Mouse (Mus musculus) midbrain, embryonic 14.5 days (tissue): Measurements from ENCODE around the gene Aamdc. TPM values are rescaled to one million over a fixed set of nuclear protein-coding genes. Genes with fewer than 3 reads are reported as not detected.

Source experiments
- ATAC-seq: fragments of 200-750 bp; cut with Nextera tagmentation; 2 replicates; pipeline ENCODE4 v1.8.0; 2017; ENCODE audit warnings: moderate number of reproducible peaks, moderate library complexity; ENCODE audit not compliant: low FRiP score, low TSS enrichment
- DNase-seq: peaks from one replicate; pipeline ENCODE4 v3.0.0-alpha.2; 2015
- H3K27ac ChIP-seq: fragments of 300-500 bp; sonication (generic); replicated peaks from 2 replicates; pipeline ENCODE4 v1.5.1; 2014; ENCODE audit warnings: mild to moderate bottlenecking, low read depth, low read length, moderate library complexity
- H3K27me3 ChIP-seq: fragments of 300-500 bp; sonication (generic); 2 replicates; pipeline ENCODE4 v1.6.1; 2014; ENCODE audit warnings: low read length, control low read depth, mixed read lengths; ENCODE audit not compliant: control insufficient read depth, insufficient read depth
- H3K36me3 ChIP-seq: fragments of 300-500 bp; sonication (generic); 2 replicates; pipeline ENCODE4 v1.6.1; 2014; ENCODE audit warnings: low read length, control low read depth; ENCODE audit not compliant: control insufficient read depth, insufficient read depth
- H3K4me1 ChIP-seq: fragments of 300-500 bp; sonication (generic); 2 replicates; pipeline ENCODE4 v1.6.1; 2014; ENCODE audit warnings: mild to moderate bottlenecking, antibody characterized with exemption, low read length, control low read depth; ENCODE audit not compliant: control insufficient read depth, insufficient read depth
- H3K4me2 ChIP-seq: fragments of 300-500 bp; sonication (generic); 2 replicates; pipeline ENCODE4 v1.6.1; 2014; ENCODE audit warnings: mild to moderate bottlenecking, low read length, moderate library complexity
- H3K4me3 ChIP-seq: fragments of 300-500 bp; sonication (generic); replicated peaks from 2 replicates; pipeline ENCODE4 v1.5.1; 2014; ENCODE audit warnings: low read depth, low read length
- H3K9ac ChIP-seq: fragments of 300-500 bp; sonication (generic); replicated peaks from 2 replicates; pipeline ENCODE4 v1.6.1; 2014; ENCODE audit warnings: mild to moderate bottlenecking, low read length, moderate library complexity
- H3K9me3 ChIP-seq: fragments of 300-500 bp; sonication (generic); 2 replicates; pipeline ENCODE4 v1.6.1; 2016; ENCODE audit warnings: low read length, control low read depth, mixed read lengths; ENCODE audit not compliant: control insufficient read depth
- WGBS: fragments of 180-500 bp; shearing (Covaris S2); extraction: QIAGEN DNeasy Blood & Tissue Kit; methylation state at CpG from one replicate; pipeline ENCODE4 v1.1.7; 2014; 5-methylcytosine and 5-hydroxymethylcytosine counted together
- polyA plus RNA-seq: library from polyadenylated mRNA; unstranded; fragments of >200 nt; fragmentation: Nextera tagmentation; extraction: Ambion mirVana; gene quantifications from 2 replicates; pipeline ENCODE4 v1.2.1, GENCODE M21; 2014

The Aamdc gene
- polyA plus RNA-seq, 1 experiment from 2014 or later, result 42.2 TPM

DNA sequence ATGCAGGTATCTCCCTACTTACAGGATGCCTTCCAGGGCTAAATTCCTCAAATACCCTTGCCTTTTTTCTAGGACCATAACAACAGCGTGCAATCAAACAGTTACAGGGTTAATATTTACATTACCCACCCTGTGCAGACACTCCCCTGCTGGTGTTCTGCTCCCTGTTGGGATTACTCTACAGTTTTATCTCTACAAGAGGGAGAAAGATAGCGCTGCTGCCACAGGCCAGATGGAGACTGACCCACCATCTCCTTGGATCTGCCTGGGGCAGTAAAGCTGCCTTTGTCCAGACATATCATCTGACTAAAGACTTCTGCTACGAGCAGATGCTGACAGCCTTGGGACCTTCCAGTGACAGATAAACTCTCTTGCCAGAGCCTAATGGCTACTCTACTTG, 11.2 kb upstream of the Aamdc start:
- H3K36me3 ChIP-seq, result no peaks in the 10 kb centered on the region
- H3K27ac ChIP-seq, result 0 out of 2 replicates have a peak overlapping the region, but pooled peaks have one; percentile 8
- peak; percentile 4 for DNase-seq
- H3K4me3 ChIP-seq, result no peak overlapping the region
- H3K9ac ChIP-seq, result no peak overlapping the region
- H3K27me3 ChIP-seq, result no peaks in the 10 kb centered on the region
- WGBS, result 40% methylated on average over 3 of the region's 3 CpGs
- peaks cover 4% of the 10 kb centered on the region; the same call in 1 of the 2 replicates for H3K4me1 ChIP-seq
- H3K4me2 ChIP-seq, result no peak overlapping the region
- no peak for ATAC-seq
- H3K9me3 ChIP-seq, result no peaks in the 10 kb centered on the region

GRCm38 (mm10) chr7:97588506-97588905, 9.2 kb upstream of the Aamdc start:
- Histone ChIP-seq H3K27me3 (no peaks in the 10 kb centered on the region), H3K4me2 (no peak overlapping the region), H3K4me3 (no peak overlapping the region), H3K9me3 (no peaks in the 10 kb centered on the region), H3K4me1 (peaks cover 4% of the 10 kb centered on the region; the same call in 1 of the 2 replicates), H3K36me3 (no peaks in the 10 kb centered on the region), H3K9ac (no peak overlapping the region), H3K27ac (no peak overlapping the region)
- ATAC-seq, result no peak
- WGBS, result 67% methylated on average over 5 of the region's 5 CpGs
- no peak for DNase-seq

DNA sequence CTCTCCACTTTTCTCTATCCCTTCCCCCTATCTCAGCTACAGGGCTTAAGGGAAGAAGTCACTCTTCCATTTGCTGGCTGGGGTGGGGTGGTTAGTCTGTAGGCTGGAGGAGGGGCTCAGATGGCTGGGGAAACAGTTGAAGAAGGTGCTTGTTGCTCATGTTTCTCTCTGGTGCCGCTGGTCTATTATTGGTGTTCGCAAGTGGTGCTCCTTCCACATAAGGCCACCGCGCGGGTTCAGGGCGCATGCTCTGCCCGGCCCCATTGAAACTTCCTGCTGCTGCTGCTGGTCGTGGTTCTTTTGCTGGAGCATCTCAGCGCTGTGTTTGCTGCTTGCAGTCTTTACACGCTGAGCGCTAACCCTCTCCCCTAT, 1.5 kb upstream of the Aamdc start:
- Histone ChIP-seq H3K4me2 (peak overlapping the region; percentile 81), H3K27ac (peak overlapping the region; percentile 99), H3K4me3 (peak overlapping the region; percentile 100), H3K27me3 (no peaks in the 10 kb centered on the region), H3K4me1 (peaks cover 10% of the 10 kb centered on the region; the same call in 1 of the 2 replicates), H3K9me3 (no peaks in the 10 kb centered on the region), H3K36me3 (no peaks in the 10 kb centered on the region), H3K9ac (peak overlapping the region; percentile 98)
- ATAC-seq (peak; percentile 51), DNase-seq (peak; percentile 90)
- WGBS, result 0% methylated on average over 11 of the region's 11 CpGs

- no peaks in the 10 kb centered on the region for H3K9me3 ChIP-seq
- peak overlapping the region; percentile 100 for H3K4me3 ChIP-seq
- no peaks in the 10 kb centered on the region for H3K27me3 ChIP-seq
- under 1% methylated on average over 65 of the region's 65 CpGs for WGBS
- DNase-seq (peak; percentile 70), ATAC-seq (peak; percentile 47)
- peak overlapping the region; percentile 99 for H3K27ac ChIP-seq
- no peaks in the 10 kb centered on the region for H3K36me3 ChIP-seq
- H3K4me2 ChIP-seq, result peak overlapping the region; percentile 81
- peak overlapping the region; percentile 98 for H3K9ac ChIP-seq
- H3K4me1 ChIP-seq, result peaks cover 10% of the 10 kb centered on the region; the same call in 1 of the 2 replicates
Measured at GRCm38 (mm10) chr7:97579976-97580842, 912 bp upstream of the Aamdc start.

GRCm38 (mm10) chr7:97578361-97579066, 783 bp downstream of the Aamdc start:
- DNase-seq (peak; percentile 36), ATAC-seq (no peak)
- Histone ChIP-seq H3K4me1 (peaks cover 10% of the 10 kb centered on the region; the same call in 1 of the 2 replicates), H3K4me3 (peak overlapping the region; percentile 100), H3K9ac (peak overlapping the region; percentile 98; the same call in 1 of the 2 replicates), H3K9me3 (no peaks in the 10 kb centered on the region), H3K27ac (no peak overlapping the region), H3K27me3 (no peaks in the 10 kb centered on the region), H3K4me2 (peak overlapping the region; percentile 71), H3K36me3 (no peaks in the 10 kb centered on the region)
- WGBS, result 34% methylated on average over 8 of the region's 8 CpGs

GRCm38 (mm10) chr7:97570389-97570788, 8.9 kb downstream of the Aamdc start:
- Histone ChIP-seq H3K4me1 (no peaks in the 10 kb centered on the region), H3K27me3 (no peaks in the 10 kb centered on the region), H3K4me2 (no peak overlapping the region), H3K27ac (no peak overlapping the region), H3K9me3 (no peaks in the 10 kb centered on the region), H3K4me3 (no peak overlapping the region), H3K36me3 (no peaks in the 10 kb centered on the region), H3K9ac (no peak overlapping the region)
- DNase-seq, result no peak
- ATAC-seq, result no peak
- WGBS, result 96% methylated on average over 1 of the region's 1 CpGs

DNA sequence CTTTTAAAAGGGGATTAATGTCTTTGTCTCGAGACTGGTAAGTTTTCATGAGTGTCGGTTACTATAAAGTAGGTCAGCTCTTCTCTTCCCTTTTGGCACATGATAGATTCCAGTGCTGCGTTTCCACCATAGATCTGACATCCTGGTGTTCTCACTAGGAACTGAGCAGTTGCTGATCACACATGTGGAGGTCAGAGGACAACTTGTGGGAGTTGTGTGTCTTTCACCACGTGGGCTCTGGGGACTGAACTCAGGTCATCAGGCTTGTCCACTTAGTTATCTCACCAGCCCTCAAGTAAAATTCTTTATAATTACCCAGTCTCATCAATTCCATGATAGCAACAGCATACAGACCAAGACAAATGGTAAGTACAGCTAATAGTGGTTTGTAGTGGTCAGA, 9.9 kb downstream of the Aamdc start:
- 83% methylated on average over 4 of the region's 4 CpGs for WGBS
- Histone ChIP-seq H3K4me3 (no peak overlapping the region), H3K9me3 (no peaks in the 10 kb centered on the region)

DNA sequence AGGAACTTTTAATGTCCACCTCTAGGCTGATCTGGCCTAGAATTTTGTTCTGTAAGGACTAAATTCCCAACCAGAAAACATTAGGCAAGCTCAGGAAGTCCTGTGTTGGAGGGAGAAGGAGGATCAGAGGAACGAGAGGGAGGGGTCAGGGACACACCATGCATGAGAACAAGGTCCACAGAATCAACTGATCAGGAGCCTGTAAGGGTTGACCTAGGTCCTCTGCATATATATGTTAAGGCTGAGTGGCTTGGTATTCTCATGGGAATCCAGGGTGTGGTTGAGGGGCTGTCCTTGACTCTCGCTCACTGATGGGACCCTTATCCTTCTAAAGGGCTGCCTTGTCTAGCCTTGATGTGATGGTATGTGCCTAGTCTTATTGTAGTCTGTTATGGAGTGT, 15.7 kb downstream of the Aamdc start:
- Histone ChIP-seq H3K4me1 (no peaks in the 10 kb centered on the region), H3K9ac (no peak overlapping the region), H3K36me3 (no peaks in the 10 kb centered on the region), H3K27ac (no peak overlapping the region), H3K27me3 (no peaks in the 10 kb centered on the region), H3K9me3 (no peaks in the 10 kb centered on the region), H3K4me2 (no peak overlapping the region), H3K4me3 (no peak overlapping the region)
- ATAC-seq, result no peak
- WGBS, result 92% methylated on average over 2 of the region's 2 CpGs
- no peak for DNase-seq

More for the DNA sequence above, 9.9 kb downstream of the Aamdc start:
- Histone ChIP-seq H3K36me3 (no peaks in the 10 kb centered on the region), H3K27ac (no peak overlapping the region), H3K9ac (no peak overlapping the region), H3K4me1 (no peaks in the 10 kb centered on the region), H3K27me3 (no peaks in the 10 kb centered on the region), H3K4me2 (no peak overlapping the region)
- no peak for ATAC-seq
- DNase-seq, result no peak
